Mouse (Mus musculus) adipocyte (in vitro differentiated cells): Measurements from ENCODE around the gene Akap11.

ENCODE experiments used
- DNase-seq: peaks from one replicate; pipeline ENCODE4 v3.0.0-alpha.2; 2016; ENCODE audit warnings: low spot score

Gene Akap11

DNA sequence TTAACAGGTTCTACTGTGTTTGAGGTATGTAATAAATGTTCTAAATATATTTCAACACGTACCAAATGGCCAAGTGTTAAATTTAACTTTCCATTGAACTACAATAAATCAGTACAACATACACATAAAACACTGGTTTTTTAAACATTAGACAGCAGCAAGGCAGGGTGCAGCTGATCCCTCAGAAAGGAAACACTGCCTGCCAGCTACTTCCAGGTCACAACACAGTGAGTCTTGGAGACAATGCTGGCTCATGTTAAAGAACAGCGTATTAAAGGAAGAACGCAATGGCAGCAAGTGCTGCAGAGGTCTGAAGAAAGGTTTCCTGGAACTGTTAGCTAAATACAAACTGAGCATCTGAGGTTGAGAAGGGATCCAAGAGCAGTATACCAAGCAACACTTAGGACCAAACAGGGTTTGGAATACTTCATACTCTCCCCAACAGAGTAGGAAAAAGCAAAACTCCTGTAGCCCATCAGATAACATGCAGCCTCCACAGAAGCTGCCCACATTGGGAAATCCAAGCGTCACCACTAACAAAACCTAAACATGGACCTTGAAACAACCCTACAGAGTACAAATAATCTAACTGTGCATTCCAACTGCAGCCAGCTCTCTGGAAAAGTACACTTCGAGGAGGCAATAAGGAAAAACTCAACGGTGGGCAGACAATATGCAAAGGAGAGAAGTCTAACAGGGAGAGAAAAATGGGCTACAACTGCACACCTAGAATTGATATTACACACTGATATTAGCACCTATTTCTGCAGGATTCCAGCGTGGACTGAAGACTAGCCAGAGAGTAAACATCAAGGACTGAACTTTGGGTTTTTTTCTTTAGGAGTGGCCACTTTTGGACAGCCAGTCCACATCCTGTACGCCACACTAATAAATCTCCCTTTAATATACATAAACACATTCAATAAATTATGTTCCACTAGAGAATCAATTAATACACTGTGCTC is 7.9 kb downstream of the Akap11 start:
- DNase-seq: no peak

DNA sequence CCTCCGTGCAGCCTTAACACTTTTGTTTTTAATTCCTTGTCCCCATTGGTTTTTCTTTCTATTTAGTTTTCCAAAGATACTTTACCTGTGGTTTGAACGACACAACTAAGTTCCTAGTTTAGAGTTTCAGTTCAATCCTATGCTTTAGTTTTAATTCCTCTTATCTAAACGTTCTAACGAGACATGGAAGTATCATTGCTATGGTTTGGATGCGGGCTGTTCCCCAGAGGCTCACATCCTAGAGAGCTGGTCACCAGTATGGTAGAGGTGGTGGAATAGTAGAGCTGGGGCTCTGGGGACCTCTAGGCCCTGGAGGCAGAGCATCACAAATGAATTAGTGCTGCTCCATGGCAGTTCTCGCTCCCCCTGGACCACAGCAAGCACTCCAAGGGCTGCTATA is 9.7 kb downstream of the Akap11 start:
- no peak for DNase-seq

DNA sequence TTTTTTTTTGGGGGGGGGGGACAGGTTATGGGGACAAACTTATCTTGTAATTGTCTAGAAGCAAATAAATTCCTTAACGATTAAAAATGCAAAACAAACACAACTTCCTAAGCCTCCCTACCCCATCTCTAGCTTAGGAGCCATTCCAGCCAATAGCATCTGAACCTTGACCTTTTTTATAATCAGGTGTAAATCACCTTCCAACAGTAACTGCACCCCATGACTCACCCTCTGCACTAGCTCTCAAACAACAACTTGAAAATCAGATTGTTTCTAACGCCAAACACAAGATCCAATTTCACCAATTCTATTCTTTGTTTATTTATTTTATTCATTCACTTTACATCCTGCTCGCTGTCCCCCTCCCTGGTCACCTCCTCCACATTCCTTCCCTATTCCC is 10.1 kb downstream of the Akap11 start:
- no peak for DNase-seq

DNA sequence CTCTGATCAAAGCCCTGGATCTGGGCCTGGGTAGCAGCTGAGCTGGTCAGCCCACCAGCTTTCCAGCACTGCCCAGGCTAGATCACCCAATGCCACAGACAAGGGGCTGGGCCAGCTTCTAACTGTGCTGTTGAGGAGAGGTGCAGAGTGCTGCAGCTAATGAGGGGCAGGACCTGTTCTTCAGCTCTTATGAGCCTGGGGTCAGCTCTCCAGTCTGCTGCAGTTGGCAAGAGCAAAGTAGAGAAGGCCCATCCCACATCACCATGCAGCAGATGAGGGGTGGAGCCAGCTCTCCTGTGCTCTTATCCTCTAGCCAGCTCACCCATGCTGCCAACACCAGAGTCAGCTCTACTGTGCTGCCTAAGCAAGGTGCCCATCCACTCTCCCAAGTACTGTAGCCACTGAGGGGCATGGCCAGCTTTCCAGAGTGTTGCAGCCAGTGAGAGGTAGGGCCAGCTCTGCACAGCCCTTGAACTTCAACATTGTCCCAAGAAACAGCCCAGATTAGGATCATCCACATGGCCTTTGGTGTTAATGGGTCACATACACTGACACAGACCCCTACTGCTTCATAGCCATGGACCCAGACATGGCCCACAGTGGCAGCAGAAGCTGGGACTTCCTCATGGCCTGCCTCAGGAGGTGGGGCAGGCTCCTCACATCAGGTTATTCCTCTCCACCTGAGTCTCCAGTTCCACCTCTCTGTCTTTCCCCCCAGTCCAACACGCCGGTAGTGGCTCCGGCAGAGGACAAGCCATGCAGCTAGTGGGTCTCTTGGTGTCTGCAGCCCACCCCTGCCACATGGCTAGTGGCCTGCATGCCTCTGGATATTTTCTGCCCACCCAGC is 10.8 kb downstream of the Akap11 start:
- no peak for DNase-seq

DNA sequence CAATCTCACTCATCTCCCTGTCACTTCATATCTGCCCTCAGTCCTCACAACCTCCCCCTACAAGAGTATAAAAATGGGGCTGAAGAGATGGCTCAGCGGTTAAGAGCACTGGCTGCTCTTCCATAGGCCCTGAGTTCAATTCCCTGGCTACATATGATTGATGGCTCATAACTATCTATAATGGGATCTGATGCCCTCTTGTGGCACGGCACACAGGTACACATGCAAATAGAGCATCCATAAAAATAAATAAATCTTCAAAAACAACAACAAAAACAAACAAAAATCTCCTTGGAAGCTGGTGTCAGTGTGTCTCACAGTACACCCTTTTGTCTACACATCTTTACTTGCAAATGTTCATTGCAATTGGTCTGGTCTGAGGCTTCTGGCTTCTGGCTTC is 11.5 kb downstream of the Akap11 start:
- no peak for DNase-seq

DNA sequence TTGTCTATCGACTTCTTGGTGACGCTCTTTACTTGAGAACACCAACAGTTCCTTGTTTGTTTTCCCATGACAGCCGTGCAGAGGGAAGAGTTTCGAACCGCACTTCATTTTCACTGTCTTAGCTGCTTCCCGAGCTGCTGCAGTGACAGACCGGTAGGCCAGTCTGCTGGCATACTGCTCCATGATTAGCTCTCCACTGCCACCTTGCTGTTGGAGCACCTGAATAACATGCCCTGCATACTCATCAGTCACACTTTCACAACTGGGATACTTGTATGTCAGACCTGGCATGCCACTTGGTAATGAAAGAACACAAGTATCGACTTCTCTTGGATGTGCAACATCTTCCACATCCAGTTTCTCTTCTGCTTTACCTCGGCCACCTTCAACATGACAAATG is 25.9 kb downstream of the Akap11 start:
- DNase-seq: peak; percentile 18

DNA sequence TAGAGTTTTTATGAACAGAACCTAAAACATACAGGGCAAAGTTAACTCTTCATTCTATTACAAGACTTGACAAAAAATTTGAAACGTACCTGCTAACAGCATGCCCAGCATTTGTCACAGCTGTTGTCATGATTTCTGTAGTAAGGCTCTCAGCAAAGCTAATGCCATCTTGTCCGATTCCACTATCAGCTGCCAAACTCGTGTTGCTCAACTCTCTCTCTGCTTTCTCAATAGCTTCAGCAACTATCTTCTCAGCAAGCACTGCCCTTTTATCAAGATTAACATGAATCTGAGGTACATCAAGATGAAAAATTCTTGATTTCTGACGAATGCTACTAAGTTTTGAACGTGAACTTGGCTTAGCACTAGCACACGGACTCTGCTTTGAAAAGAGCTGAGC is 26.8 kb downstream of the Akap11 start:
- peak; percentile 63 for DNase-seq

DNA sequence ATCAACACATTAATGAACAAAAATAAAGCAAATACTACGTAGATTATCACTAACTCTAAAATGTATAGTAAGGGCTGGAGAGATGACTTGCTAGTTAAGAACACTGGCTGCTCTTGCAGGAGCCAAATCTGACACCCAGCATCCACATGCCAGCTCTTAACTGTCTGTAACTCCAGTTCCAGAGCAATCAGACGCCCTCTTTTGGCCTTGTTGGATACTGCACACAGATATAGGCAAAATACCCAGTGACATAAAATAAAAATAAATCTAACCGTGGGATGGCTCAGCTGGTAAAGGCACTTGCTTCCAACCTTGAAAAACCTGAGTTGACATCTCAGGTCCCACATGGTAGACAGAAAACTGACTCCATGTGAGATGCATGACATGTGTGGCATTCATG is 36.0 kb downstream of the Akap11 start:
- no peak for DNase-seq

DNA sequence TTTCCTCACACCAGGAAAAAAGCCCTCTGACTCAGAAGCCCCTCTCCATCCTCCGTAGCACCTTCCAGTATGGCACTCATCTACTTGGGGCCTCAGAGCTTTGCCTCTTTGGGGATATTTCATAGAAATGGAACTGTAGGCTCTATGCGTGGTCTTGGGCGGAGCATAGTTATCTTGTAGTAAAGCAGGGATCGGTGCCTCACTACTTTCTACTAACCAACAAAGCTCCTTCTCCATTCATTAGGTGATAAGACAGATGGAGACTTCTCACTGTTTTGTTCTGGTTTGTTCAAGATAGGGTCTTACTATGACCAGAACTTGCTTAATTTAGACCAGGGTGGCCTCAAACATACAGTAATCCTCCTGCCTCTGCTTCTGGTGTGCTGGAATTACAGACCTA is 39.9 kb downstream of the Akap11 start:
- no peak for DNase-seq

DNA sequence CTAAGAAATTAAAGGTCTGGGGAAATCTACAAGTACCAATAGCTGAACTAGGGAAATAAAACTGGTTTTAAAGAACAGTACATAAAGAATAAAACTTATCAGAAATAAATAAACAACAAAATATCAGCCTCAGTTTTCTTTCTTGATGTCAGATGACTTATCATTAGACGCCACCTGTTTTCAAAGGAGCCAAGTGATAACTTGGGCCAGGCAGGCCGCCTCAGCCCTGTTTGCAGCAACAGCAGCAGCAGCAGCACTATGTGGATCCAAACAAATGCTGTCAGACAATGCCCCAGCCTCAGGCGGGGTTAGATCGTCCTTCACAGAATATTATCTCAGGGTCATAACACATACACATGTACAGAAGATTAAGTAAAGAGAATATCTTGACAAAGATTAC is 41.4 kb downstream of the Akap11 start:
- DNase-seq: no peak

DNA sequence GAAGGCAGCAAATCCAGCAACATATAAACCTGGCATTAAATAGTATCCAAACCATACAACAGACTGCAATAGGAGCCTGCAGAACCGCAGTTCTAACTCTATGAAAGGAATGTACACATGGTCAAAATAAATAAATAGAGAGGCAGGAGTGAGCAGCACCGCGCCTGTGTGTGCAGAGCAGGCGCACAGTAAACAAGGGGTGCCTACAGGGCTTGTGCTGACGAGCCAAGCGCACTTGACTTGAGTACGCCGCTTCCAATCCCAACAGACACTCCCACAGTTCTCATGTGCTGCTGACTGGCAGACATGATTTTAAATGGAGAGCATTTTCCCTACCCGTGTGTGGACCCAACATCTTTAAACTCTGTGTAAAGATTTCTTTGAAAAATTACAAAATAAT is 44.0 kb downstream of the Akap11 start:
- DNase-seq: no peak

DNA sequence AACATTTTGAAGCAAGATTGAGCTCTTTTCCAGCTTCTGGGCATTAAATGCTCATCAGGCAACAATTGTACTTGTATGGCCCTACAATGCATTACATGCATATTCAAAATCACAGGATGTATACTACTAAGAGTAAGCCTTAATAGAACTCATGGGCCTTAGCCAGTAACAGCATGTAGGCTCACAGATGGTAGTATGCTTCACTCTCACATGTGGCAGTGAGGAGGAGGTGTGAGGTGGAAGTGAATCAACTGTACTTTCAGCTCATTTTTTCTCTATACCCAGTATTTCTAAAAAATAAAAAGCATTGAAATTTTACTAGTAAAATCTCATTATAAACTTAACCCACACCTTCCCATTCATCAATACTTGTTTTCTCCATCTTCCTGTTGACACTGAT is 45.2 kb downstream of the Akap11 start:
- DNase-seq: no peak

DNA sequence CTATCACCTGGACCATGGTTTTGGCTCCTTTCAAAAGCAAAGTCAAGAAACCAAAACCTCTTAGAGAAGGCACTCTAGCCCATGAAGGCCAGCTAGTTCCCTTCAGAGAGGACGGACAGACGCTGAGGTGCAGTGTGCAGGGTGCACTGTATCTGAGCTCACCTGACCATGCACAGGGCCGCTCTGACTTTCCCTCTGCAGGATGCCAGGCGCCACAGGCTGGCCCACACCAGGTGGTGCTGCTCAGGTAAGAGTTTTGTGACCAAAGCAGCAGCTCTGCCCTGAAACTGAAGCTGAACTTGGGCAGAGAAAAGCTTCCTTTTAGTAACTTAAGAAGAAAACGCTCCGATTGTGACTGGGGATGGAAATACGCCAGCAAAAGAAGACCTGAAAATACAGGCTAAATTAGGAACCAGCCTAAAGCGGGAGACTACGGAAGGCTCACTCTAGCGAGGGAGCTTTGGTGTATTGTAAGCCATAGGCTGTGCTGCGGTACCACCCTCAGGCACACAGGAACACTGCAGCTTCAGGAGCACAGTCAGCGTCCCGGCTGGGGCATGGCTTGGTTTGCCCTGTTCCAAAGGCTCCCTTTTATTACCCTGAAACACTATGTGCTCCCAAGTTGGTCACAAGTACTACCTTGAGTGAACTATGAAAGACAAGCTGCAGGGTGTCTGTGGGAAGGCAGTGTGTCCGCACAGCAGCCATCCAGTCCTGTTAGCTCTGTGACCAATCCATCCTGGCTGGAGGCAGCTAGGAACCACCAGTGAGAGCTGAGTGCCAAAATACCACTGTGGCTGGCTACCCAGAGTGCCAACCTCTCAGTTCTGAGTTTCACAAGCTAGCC is 54.0 kb downstream of the Akap11 start:
- peak; percentile 73 for DNase-seq

DNA sequence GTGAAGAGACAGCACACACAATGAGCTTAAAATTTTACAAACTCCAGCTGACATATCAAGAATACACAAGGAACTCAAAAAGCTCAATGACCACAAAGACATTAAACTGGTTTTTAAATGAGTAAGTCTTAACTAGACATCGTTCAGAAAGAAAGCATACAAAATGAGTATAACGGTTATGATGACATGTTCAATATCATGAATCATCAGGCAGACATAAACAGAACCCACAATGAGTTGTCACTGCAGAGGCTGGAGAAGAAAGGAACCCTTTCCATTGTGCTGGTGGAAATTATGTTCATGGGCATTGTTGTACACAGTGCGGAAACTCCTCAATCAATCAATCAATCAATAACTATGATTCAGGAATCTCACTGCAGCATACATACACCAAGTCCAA is 62.5 kb downstream of the Akap11 start:
- DNase-seq: no peak

DNA sequence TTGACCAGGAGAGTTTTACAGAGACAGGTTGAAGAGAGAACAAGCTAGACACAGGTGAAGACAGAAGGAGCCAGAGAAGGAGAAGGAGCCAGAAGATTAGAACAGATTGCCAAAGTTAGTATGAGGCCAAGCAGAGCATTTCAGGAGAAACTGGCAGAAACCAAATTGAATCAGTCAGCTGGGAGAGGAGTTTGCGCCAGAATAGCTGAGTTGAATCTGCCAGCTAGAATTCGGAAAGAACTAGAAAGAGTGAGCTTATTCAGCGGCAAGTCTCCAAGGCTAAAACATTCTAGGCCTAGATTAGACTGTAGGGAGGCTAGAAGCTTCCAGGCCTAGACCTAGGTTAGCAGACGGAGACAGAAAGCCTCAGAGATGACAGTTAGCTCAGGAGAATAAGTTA is 65.9 kb downstream of the Akap11 start:
- DNase-seq: peak; percentile 23

DNA sequence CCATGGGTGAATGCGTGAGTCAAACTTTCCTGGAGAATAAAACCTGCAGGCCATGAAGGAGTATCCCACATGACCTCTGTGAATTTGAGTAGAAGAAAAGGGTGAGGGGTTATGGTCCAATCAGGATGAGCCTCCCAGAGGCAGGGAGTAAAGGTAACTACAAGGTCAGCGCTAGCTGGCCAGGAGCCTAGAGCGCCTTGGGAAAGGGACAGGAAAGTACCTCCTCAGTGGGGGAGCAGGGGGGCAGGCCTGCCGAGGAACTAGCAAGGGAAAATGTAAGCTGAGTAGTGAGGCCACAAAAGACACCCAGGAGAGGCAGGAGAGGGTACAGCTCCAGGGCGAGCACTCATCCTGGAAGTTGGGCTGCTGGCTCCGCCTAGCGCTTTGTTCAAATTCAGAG is 67.6 kb downstream of the Akap11 start:
- no peak for DNase-seq

DNA sequence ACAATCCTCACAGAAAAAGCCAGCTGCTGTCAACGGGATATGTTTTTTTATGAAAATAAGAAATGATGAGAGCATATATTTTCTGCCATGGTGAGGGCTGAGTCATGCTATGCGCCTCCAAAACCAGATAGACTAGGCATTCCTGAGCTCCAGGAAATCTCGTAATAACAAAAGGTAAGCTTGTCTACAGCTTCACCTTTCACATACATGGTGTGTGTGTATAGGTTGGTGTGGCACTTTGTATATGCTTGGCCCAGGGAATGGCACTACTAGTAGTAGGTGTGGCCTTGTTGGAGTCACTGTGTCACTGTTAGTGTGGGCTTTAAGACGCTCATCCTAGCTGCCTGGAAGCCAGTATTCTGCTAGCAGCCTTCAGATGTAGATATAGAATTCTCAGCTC is 68.6 kb downstream of the Akap11 start:
- no peak for DNase-seq

DNA sequence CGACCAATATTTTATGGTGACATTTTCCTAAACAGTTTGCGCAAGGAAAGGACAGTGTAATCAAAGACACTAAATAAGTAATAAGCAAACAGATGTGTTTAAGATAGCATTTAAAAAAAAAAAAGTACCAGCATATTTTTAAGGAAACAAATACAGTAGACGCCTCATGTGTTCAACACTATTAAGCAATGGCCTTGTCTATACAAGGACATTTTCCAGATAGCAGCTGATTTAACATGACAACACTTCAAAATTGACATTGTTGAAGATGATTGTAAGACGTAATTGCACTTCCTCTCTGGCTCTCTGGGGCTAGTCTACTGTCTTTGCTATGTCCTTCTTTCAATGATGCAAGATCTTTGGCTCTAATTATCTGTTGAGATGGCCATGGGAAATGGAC is 72.3 kb downstream of the Akap11 start:
- no peak for DNase-seq

DNA sequence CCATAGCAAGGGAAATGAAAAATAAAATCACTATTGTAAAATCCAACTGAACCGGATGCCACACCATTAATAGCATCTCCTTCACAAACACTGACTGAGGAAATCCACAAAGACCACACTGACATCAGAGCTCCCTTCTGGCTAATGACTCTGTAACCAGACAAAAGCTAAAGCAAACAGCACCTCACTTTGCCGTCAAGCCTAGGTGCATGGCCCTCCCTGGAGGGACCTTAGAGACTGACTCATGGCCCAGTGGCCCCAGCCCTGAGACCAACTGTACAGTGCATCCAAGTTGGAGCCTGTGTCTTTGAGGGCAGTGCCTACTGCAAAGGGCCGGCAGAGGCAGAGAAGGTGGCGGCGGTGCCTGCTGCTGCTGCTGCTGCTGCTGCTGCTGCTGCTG is 77.5 kb downstream of the Akap11 start:
- no peak for DNase-seq

DNA sequence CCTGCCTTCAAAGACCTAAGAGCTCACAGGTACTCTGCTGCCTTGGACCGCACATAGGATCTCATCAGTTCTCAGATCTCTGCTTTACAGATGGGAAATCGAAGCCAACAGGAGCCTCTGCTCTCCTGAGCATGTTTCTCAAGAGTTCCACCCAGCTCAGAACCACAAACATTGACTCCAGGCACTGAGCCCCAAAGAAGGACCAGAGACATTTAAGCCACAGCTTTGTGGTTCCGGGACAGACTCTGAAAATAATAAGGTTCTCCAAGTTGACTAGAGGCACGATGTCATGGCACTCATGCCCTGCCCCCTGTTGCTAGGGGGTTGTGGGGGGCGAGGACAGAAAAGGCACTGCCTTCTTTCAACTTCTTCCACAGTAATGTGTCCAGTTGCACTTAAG is 77.9 kb downstream of the Akap11 start:
- no peak for DNase-seq

DNA sequence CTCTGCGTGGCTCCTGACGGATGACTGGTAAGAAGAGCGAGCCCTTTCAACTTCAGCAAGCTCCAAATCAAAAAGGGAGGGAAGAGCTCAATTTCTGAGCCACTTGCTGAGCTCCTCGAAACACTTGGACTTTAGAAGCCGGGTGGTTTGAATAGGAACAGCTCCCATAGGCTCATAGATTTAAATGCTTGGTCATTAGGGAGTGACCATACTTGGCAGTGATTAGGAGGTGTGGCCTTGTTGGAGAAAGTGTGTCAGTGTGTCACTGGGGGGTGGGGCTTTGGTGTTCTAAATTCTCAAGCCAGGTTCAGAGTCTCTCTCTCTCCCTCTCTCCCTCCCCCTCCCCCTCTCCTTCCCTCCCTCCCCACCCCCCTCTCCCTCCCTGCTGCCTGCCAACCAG is 81.6 kb downstream of the Akap11 start:
- no peak for DNase-seq

DNA sequence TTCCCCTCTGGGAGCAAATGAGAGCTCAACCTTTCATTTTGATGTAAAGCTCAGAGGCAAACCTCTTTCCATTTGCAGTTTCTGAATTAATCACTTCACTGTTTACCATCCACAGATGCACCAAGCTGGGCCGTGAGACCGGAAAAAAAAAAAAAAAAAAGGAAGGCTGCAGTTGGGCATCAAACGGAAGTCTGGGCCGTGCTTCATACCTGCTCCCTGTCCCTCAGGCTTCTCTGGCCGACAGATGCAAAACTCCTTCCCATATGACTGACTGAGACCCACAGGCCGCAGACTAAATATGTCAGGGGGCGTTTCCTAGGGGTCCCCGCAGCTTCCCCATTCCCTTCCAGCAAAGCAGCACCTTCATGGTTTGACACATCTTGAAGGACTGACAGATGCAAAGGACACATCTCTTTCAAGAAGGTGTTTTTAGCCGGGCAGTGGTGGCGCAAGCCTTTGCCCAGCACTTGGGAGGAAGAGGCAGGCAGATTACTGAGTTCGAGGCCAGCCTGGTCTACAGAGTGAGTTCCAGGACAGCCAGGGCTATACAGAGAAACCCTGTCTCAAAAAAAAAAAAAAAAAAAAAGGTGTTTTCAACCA is 87.7 kb downstream of the Akap11 start:
- no peak for DNase-seq
